Mouse (Mus musculus) inflammation-experienced regulatory T-cells, adult 6 months (primary cell): ENCODE results near the gene Prl8a6. TPM values are rescaled to one million over a fixed set of nuclear protein-coding genes. Genes with fewer than 3 reads are reported as not detected.

ENCODE experiments used
- ATAC-seq: one replicate; pipeline ENCODE4 v1.8.0; 2017
- polyA plus RNA-seq, 3 experiments: library from polyadenylated mRNA; unstranded; fragments of 100-300 nt; shearing (Covaris generic); gene quantifications; one replicate each; pipeline ENCODE4 v1.2.1; 2017

The Prl8a6 gene
- not detected for polyA plus RNA-seq

DNA sequence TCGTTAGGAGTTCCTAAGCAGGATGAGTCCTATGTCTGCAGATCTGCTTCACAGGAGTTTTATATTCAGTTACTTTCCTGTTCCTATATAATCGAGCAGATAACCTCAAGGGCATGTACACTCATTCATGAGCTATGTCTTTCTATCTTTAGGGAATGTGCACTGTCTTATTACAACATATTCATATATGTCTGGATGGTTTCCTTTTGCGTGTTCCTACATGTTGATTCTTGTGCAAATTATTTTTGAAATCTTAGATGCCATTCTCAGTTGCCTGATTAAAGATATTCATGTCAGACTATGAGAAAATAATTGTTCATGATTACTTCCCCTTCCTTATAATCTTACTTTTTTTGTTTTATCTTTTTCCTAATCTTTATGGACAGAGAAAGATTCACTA lies at the start of gene Prl8a6:
Gene Prl8a6 (minus strand): TSS at position 101 of the 400 bp plus-strand sequence.
- ATAC-seq = no peak

DNA sequence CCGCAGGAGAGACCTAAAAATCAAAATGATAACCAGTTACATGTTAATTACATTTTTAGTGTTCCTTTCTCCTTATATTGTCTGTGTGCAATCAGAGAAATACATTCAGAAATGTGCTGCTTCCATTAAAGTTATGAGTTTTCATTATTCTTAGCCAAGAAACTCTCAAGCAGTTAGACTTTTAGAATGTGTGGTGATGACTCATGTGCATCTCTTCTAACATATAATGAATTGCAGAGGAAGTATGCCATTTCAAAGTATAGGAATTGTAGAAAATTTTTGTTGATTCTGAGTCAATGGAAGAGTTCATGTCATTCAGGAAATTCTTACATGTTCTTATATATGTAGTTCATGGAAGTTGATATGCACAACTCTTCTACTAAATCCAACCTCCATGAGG lies 5.3 kb downstream of the Prl8a6 start:
- no peak for ATAC-seq

DNA sequence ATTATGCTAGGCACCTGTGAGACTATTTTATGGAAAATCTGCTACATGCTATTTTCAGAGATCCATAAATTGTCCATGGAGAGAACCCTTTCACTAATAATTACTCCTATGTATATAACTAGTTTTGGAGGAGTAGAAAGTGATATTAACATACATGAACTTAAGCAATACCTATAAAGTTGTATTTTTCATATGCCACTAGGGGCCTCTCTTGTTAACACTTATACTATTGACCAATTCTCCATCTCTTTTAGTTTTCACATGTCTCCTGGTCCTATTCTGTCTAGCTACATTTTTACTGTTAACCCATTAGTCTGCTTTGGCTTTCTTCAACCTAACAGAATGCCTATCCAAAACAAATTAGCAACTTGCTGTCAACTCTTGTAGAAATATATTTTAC lies 24.8 kb downstream of the Prl8a6 start:
- no peak for ATAC-seq

DNA sequence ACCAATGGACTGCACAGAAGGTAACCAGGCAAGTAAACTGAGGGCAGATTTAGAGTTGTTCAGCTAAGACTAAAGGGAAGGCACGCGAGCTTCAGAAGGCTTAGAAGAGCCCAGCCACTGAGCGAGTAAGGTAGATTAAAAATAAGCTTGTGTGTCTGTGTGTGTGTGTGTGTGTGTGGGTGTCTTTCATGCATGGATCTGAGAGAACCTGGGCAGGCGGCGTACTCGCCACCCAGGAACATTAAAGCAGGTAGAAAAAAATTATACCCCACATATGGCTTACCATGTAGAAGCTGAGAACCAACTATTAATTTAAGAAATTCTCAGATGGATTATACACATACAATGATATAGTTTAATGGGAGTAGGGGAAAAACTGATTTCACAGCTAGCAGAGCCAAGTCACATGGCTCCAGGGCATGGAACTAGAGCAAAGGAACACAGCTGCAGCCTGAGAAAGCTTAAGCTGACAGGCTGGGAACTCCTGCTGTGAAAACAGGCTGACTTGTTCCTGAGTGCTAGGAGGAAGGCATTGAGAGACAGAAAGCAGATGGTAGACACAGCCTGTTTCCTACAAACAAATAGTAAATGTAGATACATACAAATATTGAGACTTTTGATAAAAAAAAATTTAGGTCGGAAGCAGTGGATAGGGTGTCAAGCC lies 39.3 kb downstream of the Prl8a6 start:
- ATAC-seq = no peak

DNA sequence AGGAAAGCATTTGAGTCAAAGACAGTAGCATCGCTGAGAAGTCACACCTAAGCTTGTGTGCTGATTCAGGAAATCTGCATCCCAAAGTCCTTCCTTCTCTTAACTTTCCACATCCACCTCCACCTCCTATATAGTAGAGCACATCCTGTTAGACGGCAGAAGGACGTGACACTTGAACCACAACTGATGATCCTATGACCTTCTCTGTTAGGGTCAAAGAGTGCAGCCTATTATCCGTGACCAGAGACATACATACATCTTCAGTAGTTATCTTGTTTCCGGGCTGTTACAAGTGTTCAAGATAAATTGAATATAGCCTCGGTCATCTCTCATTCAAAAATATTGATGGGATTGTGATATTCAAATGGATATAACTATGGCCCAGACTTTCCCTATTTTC lies 47.7 kb downstream of the Prl8a6 start, which contains the start of gene Prl2b1:
Gene Prl2b1 (minus strand): TSS at position 101 of the 400 bp plus-strand sequence.
- ATAC-seq = no peak

Other genes starting within 250 kb of the Prl8a6 start
- gene Prl3c1, start 242.0 kb downstream of the Prl8a6 start, polyA plus RNA-seq = not detected
- not detected for gene Prl3b1, start 196.8 kb downstream of the Prl8a6 start, polyA plus RNA-seq
- not detected for gene Prl3a1, start 179.3 kb downstream of the Prl8a6 start, polyA plus RNA-seq
- gene Prl6a1, start 126.1 kb downstream of the Prl8a6 start, polyA plus RNA-seq = not detected
- gene Prl8a2, start 93.0 kb downstream of the Prl8a6 start, polyA plus RNA-seq = not detected
- not detected for gene Prl2b1, start 47.8 kb downstream of the Prl8a6 start, polyA plus RNA-seq
- gene Prl8a8, start 74.5 kb upstream of the Prl8a6 start, polyA plus RNA-seq = not detected
- not detected for gene Prl8a9, start 125.9 kb upstream of the Prl8a6 start, polyA plus RNA-seq
- gene Prl8a1, start 143.5 kb upstream of the Prl8a6 start, polyA plus RNA-seq = not detected
- gene Prl7b1, start 171.9 kb upstream of the Prl8a6 start, polyA plus RNA-seq = not detected
- not detected for gene Prl7a1, start 203.8 kb upstream of the Prl8a6 start, polyA plus RNA-seq
- gene Prl7a2, start 229.3 kb upstream of the Prl8a6 start, polyA plus RNA-seq = not detected